Mouse (Mus musculus) embryonic fibroblast, embryonic 13.5 days (primary cell): ENCODE data around the gene Parpbp.

ENCODE experiments used
- CTCF ChIP-seq: IDR thresholded peaks from 2 replicates; pipeline ENCODE4 v1.5.1; 2011; ENCODE audit warnings: mild to moderate bottlenecking, control low read depth, low read length, moderate library complexity, borderline replicate concordance; ENCODE audit not compliant: insufficient read depth
- POLR2A ChIP-seq: IDR thresholded peaks from 2 replicates; pipeline ENCODE4 v1.6.1; 2011; ENCODE audit warnings: low read depth, mild to moderate bottlenecking, control low read depth, low read length, moderate library complexity

GRCm38 (mm10) chr10:88166158-88166557 lies 19.4 kb upstream of the Parpbp start:
- TF ChIP-seq POLR2A (no peak), CTCF (no peak)
